Mouse (Mus musculus): ENCODE data around the gene Afap1.

The Afap1 gene

GRCm38 (mm10) chr5:35971841-35972578 is 78.9 kb downstream of the Afap1 start:
- in situ Hi-C loops (cut with MboI, MseI): loop anchor here (5.0 kb wide), 1 partner anchor 85 kb away; no protein-coding TSS in a partner anchor

- in situ Hi-C loops (cut with MboI, MseI): loop anchor here (5.0 kb wide), 1 partner anchor 85 kb away; no protein-coding TSS in a partner anchor
Measured at GRCm38 (mm10) chr5:35972739-35973138, 79.6 kb downstream of the Afap1 start.

- in situ Hi-C loops (cut with MboI, MseI): loop anchor here (5.0 kb wide), 1 partner anchor 86 kb away; no protein-coding TSS in a partner anchor
Measured at GRCm38 (mm10) chr5:35973800-35974199, 80.7 kb downstream of the Afap1 start.

GRCm38 (mm10) chr5:35974265-35974664 is 81.1 kb downstream of the Afap1 start:
- in situ Hi-C loops (cut with MboI, MseI): loop anchor here (5.0 kb wide), 1 partner anchor 87 kb away; no protein-coding TSS in a partner anchor

GRCm38 (mm10) chr5:35975681-35976080 is 82.6 kb downstream of the Afap1 start:
- in situ Hi-C loops (cut with MboI, MseI): no loop called here

GRCm38 (mm10) chr5:35980542-35980941 is 87.4 kb downstream of the Afap1 start:
- in situ Hi-C loops (cut with MboI, MseI): no loop called here

- in situ Hi-C loops (cut with MboI, MseI): no loop called here
Measured at GRCm38 (mm10) chr5:35981341-35981740, 88.2 kb downstream of the Afap1 start.

GRCm38 (mm10) chr5:35981976-35982375 is 88.9 kb downstream of the Afap1 start:
- in situ Hi-C loops (cut with MboI, MseI): no loop called here

GRCm38 (mm10) chr5:35985611-35986010 is 92.5 kb downstream of the Afap1 start:
- in situ Hi-C loops (cut with MboI, MseI): no loop called here

GRCm38 (mm10) chr5:35988085-35988484 is 95.0 kb downstream of the Afap1 start:
- in situ Hi-C loops (cut with MboI, MseI): no loop called here

- in situ Hi-C loops (cut with MboI, MseI): no loop called here
Measured at GRCm38 (mm10) chr5:35989506-35989905, 96.4 kb downstream of the Afap1 start.

- in situ Hi-C loops (cut with MboI, MseI): no loop called here
Measured at GRCm38 (mm10) chr5:35989986-35990735, 97.0 kb downstream of the Afap1 start.

GRCm38 (mm10) chr5:36003797-36004196 is 110.7 kb downstream of the Afap1 start:
- in situ Hi-C loops (cut with MboI, MseI): no loop called here

- in situ Hi-C loops (cut with MboI, MseI): no loop called here
Measured at GRCm38 (mm10) chr5:36006106-36006505, 113.0 kb downstream of the Afap1 start.

GRCm38 (mm10) chr5:36006586-36006985 is 113.5 kb downstream of the Afap1 start:
- in situ Hi-C loops (cut with MboI, MseI): no loop called here

- in situ Hi-C loops (cut with MboI, MseI): no loop called here
Measured at GRCm38 (mm10) chr5:36007649-36008048, 114.5 kb downstream of the Afap1 start.

GRCm38 (mm10) chr5:36009405-36009804 is 116.3 kb downstream of the Afap1 start:
- in situ Hi-C loops (cut with MboI, MseI): no loop called here

GRCm38 (mm10) chr5:36018366-36018765 is 125.2 kb downstream of the Afap1 start:
- in situ Hi-C loops (cut with MboI, MseI): no loop called here

GRCm38 (mm10) chr5:36021091-36021490 is 128.0 kb downstream of the Afap1 start:
- in situ Hi-C loops (cut with MboI, MseI): no loop called here

- in situ Hi-C loops (cut with MboI, MseI): no loop called here
Measured at GRCm38 (mm10) chr5:36022361-36022760, 129.2 kb downstream of the Afap1 start.

- in situ Hi-C loops (cut with MboI, MseI): no loop called here
Measured at GRCm38 (mm10) chr5:36024003-36024685, 131.0 kb downstream of the Afap1 start.

- in situ Hi-C loops (cut with MboI, MseI): no loop called here
Measured at GRCm38 (mm10) chr5:36025076-36025475, 132.0 kb downstream of the Afap1 start.

All from T-helper 2 cell (primary cell).